Mouse (Mus musculus): ENCODE results near the gene Lrba. TPM values are rescaled to one million over a fixed set of nuclear protein-coding genes. Genes with fewer than 3 reads are reported as not detected.

Gene Lrba
- polyA plus RNA-seq (2015; fragmentation: Nextera tagmentation; extraction: Ambion mirVana), result 4.0 and 4.4 TPM in 2 replicates

GRCm38 (mm10) chr3:86224564-86225421, at the start of gene Lrba:
TSS of gene Lrba (plus strand) at chr3:86224680.

GRCm38 (mm10) chr3:86548091-86549015, 323.9 kb downstream of the Lrba start, which contains the start of gene Mab21l2:
TSS of gene Mab21l2 (minus strand) at chr3:86548629.

Other genes starting within 250 kb of the Lrba start
- gene Prss48, start 222.2 kb upstream of the Lrba start, polyA plus RNA-seq (2015; fragmentation: Nextera tagmentation; extraction: Ambion mirVana), result not detected in 2 replicates
- gene Rps3a1, start 82.0 kb upstream of the Lrba start, polyA plus RNA-seq (2015; fragmentation: Nextera tagmentation; extraction: Ambion mirVana), result 541 and 623 TPM in 2 replicates

All from neural tube, postnatal 0 days (tissue).